Mouse (Mus musculus): ENCODE measurements around the gene Cnpy3. TPM values are rescaled to one million over a fixed set of nuclear protein-coding genes. Genes with fewer than 3 reads are reported as not detected.

Gene Cnpy3
- polyA plus RNA-seq, 1 experiment = 29.9 TPM

GRCm38 (mm10) chr17:46725731-46726645 is 26.0 kb downstream of the Cnpy3 start:
- TF ChIP-seq POLR2A (IDR thresholded peaks at IDR 0.05; ENCODE audit: low read depth, low read length) (no peak), CTCF (IDR thresholded peaks at IDR 0.05; ENCODE audit: borderline replicate concordance, insufficient read depth, low read length) (no peak)
- H3K4me3 ChIP-seq (ENCODE audit: insufficient read depth, low read length) = no peak overlapping the region
- H3K27ac ChIP-seq (ENCODE audit: insufficient read depth, low read length) = no peak overlapping the region
- H3K4me1 ChIP-seq (ENCODE audit: control insufficient read depth, insufficient read depth, low read length) = no peaks in the 10 kb centered on the region

DNA sequence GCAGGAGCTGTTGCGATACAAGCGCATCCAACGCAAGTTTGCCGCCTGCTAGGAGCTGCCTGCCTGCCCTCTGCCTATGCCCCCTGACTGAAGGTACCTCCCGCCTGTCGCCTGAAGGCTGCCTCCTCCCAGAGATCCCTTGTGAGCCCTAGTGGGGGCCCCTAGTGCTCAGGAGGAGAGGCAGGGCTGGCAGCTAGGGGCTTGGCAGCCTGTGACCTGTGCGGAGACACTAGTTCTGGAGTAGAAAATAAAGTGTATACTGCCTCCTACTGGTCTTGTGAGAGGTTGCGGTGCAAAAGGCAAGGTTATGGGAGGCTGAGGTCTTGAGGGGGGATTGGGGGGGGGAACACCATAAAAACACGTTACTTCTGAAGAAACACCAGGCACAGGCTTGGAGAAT is 26.7 kb downstream of the Cnpy3 start:
- no peak for TF ChIP-seq CTCF (IDR thresholded peaks at IDR 0.05; ENCODE audit: borderline replicate concordance, insufficient read depth, low read length)
- TF ChIP-seq POLR2A (IDR thresholded peaks at IDR 0.05; ENCODE audit: low read depth, low read length) = no peak
- no peak overlapping the region for H3K4me3 ChIP-seq (ENCODE audit: insufficient read depth, low read length)
- no peak overlapping the region for H3K27ac ChIP-seq (ENCODE audit: insufficient read depth, low read length)
- H3K4me1 ChIP-seq (ENCODE audit: control insufficient read depth, insufficient read depth, low read length) = no peaks in the 10 kb centered on the region

DNA sequence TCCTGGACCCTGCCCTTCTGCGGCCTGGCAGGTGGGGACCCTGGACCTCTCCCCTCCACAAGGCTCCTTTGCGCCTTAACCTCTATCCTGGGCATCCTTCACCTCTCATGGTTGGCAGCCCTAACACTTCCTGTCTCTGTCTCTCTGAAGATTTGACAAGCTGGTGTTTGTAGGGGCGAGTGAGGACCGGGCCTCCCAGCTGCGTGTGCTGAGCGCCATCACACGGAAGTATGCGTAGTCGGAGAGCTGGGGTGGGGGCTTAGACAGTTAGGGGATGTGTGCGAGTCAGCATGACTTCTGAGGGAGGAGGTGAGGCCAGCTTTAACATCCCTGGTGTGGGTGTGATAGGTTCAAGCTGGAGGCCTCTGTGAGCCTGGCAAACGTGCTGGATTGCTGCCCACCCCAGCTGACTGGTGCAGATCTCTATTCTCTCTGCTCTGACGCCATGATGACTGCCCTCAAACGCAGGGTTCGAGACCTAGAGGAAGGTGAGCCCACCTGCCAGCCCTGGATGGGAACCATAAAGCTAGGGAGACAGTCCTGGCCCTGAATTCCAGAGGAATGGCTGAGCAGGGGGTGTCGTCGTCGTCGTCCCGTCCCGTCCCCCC is 27.4 kb downstream of the Cnpy3 start:
- Histone ChIP-seq H3K4me3 (ENCODE audit: insufficient read depth, low read length) (no peak overlapping the region), H3K4me1 (ENCODE audit: control insufficient read depth, insufficient read depth, low read length) (no peaks in the 10 kb centered on the region), H3K27ac (ENCODE audit: insufficient read depth, low read length) (no peak overlapping the region)
- TF ChIP-seq POLR2A (IDR thresholded peaks at IDR 0.05; ENCODE audit: low read depth, low read length) = no peak
- TF ChIP-seq CTCF (IDR thresholded peaks at IDR 0.05; ENCODE audit: borderline replicate concordance, insufficient read depth, low read length) = no peak

DNA sequence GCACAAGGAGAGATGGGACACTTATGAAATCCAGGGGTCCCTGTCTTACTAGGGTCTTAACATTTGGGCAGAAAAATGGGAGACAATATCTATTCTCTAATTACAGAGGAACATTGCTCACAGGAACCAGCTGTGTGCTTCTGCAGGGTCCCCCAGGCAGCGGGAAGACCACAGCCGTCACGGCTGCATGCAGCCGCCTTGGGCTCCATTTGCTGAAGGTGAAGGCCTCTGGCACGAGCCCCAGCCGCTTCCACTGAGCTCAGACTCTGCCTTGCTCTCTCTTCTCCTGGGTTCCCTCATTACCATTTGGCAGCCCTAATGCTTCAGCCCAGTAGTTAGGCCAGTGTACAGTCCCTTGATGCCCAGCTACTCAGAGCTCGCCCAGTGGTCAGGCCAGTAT is 30.9 kb downstream of the Cnpy3 start:
- no peak overlapping the region for H3K27ac ChIP-seq (ENCODE audit: insufficient read depth, low read length)
- TF ChIP-seq POLR2A (IDR thresholded peaks at IDR 0.05; ENCODE audit: low read depth, low read length) (no peak), CTCF (IDR thresholded peaks at IDR 0.05; ENCODE audit: borderline replicate concordance, insufficient read depth, low read length) (no peak)
- no peaks in the 10 kb centered on the region for H3K4me1 ChIP-seq (ENCODE audit: control insufficient read depth, insufficient read depth, low read length)
- H3K4me3 ChIP-seq (ENCODE audit: insufficient read depth, low read length) = no peak overlapping the region

DNA sequence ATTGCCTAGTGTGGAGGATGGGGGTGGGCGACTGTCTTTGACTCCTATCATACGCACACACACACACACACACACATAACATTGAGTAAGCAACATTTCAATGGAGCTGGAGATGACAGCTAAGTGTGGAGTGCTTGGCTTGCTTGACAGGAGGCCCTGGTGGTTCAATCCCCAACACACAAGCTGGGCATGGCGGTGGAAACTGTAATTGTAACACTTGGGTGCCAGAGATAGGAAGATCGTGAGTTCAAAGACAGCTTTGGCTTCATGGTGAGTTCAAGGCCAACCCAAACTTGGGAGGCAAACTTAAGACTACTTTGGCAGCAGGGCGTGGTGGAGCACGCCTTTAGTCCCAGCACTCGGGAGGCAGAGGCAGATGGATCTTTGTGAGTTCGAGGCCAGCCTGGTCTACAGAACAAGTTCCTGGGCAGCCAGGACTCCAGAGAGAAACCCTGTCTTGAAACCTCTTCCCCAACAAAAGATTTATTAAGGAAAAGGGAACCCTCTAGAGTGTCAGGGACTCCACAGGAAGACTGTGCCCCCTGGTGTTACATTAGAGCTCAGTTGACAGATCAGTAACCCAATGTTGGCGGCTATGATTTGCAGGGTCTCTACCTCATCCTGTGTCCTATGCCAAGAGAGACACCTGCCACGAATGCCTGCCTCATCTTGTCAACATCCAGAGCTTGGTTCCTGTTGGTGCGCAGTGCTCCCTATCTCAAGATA is 37.1 kb downstream of the Cnpy3 start:
- H3K4me3 ChIP-seq (ENCODE audit: insufficient read depth, low read length) = no peak overlapping the region
- no peaks in the 10 kb centered on the region for H3K4me1 ChIP-seq (ENCODE audit: control insufficient read depth, insufficient read depth, low read length)
- no peak overlapping the region for H3K27ac ChIP-seq (ENCODE audit: insufficient read depth, low read length)
- no peak for TF ChIP-seq CTCF (IDR thresholded peaks at IDR 0.05; ENCODE audit: borderline replicate concordance, insufficient read depth, low read length)
- TF ChIP-seq POLR2A (IDR thresholded peaks at IDR 0.05; ENCODE audit: low read depth, low read length) = no peak

DNA sequence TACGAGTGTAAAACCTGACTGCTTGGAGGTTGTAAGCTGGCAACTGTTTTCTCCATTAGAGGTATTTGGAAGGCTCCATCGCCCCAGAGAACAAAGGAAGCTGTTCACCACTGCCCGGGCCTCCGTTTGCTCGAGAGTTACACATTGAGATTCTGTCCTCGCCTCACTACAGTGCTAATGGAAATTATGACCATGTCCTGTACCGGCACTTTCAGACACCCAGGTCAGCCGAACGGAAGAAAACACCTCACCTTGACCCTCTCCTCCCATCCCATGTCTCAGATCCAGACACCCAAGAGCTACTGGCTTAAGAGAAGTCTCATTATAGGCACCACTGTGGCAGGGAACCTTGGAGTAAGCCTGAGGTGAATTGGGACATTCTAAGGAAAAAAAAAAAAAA is 38.2 kb downstream of the Cnpy3 start:
- Histone ChIP-seq H3K27ac (ENCODE audit: insufficient read depth, low read length) (no peak overlapping the region), H3K4me3 (ENCODE audit: insufficient read depth, low read length) (no peak overlapping the region), H3K4me1 (ENCODE audit: control insufficient read depth, insufficient read depth, low read length) (no peaks in the 10 kb centered on the region)
- TF ChIP-seq CTCF (IDR thresholded peaks at IDR 0.05; ENCODE audit: borderline replicate concordance, insufficient read depth, low read length) (no peak), POLR2A (IDR thresholded peaks at IDR 0.05; ENCODE audit: low read depth, low read length) (no peak)

GRCm38 (mm10) chr17:46712442-46712841 is 39.6 kb downstream of the Cnpy3 start:
- TF ChIP-seq CTCF (IDR thresholded peaks at IDR 0.05; ENCODE audit: borderline replicate concordance, insufficient read depth, low read length) (no peak), POLR2A (IDR thresholded peaks at IDR 0.05; ENCODE audit: low read depth, low read length) (no peak)
- no peaks in the 10 kb centered on the region for H3K4me1 ChIP-seq (ENCODE audit: control insufficient read depth, insufficient read depth, low read length)
- H3K27ac ChIP-seq (ENCODE audit: insufficient read depth, low read length) = no peak overlapping the region
- peak overlapping the region; percentile 93 for H3K4me3 ChIP-seq (ENCODE audit: insufficient read depth, low read length)

DNA sequence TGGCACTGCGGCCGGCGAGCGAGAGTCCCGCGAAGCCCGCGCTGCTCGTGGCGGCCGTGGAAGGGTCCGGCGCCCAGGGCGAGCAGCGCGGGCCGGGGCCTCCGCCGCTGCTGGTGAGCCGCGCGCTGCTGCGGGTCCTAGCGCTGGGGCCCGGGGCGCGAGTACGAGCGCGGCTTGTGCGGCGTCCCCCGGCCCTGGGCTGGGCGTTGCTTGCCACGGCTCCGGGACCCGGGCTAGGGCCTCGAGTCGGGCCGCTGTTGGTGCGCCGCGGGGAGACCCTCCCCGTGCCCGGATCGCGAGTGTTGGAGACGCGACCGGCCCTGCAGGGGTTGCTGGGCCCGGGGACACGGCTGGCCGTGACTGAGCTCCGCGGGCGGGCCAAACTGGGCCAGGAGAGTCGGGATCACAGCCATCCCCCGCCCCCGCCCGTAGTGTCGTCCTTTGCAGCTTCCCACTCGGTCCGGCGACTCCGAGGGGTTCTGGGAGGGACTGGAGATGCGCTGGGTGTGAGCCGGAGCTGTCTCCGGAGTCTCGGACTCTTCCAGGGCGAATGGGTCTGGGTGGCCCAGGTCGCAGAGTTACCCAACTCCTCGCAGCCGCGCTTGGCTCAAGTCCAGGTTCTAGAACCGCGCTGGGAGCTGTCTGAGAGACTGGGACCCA is 40.3 kb downstream of the Cnpy3 start:
- Histone ChIP-seq H3K4me1 (ENCODE audit: control insufficient read depth, insufficient read depth, low read length) (no peaks in the 10 kb centered on the region), H3K4me3 (ENCODE audit: insufficient read depth, low read length) (peak overlapping the region; percentile 93), H3K27ac (ENCODE audit: insufficient read depth, low read length) (no peak overlapping the region)
- TF ChIP-seq CTCF (IDR thresholded peaks at IDR 0.05; ENCODE audit: borderline replicate concordance, insufficient read depth, low read length) (no peak), POLR2A (IDR thresholded peaks at IDR 0.05; ENCODE audit: low read depth, low read length) (no peak)

- peak within 1 kb of the TSS; percentile 93 for H3K4me3 ChIP-seq (ENCODE audit: insufficient read depth, low read length)
- H3K27ac ChIP-seq (ENCODE audit: insufficient read depth, low read length) = no peak within 1 kb of the TSS
- peak; percentile 80 for TF ChIP-seq POLR2A (IDR thresholded peaks at IDR 0.05; ENCODE audit: low read depth, low read length)
- no peak for TF ChIP-seq CTCF (IDR thresholded peaks at IDR 0.05; ENCODE audit: borderline replicate concordance, insufficient read depth, low read length)
- H3K4me1 ChIP-seq (ENCODE audit: control insufficient read depth, insufficient read depth, low read length) = no peaks in the 10 kb centered on the region
Measured at GRCm38 (mm10) chr17:46710959-46711597, 40.9 kb downstream of the Cnpy3 start, which contains the start of gene Pex6. TSS of gene Pex6 (plus strand) at chr17:46711463.

All from embryonic fibroblast, embryonic 13.5 days (primary cell).